In the genomic region with DNA sequence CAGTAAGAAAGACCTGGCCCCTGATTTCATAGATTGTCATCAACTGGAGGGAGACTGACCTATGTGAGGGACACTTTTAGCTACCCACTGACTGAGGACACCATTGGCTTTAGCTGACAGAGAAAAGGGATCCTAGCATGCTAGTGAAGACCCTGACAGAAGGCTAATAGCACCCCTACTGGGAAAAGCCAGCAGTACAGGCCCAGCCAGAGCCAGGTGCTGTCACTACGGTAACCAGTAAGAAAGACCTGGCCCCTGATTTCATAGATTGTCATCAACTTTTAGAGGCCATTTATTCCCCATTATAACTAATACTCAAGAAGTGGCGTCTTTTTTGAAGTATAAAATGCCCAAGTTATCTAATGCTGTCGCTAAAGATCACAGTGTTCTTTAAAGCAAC, we compare ENCODE assay signal across 10 mouse cellular contexts.
DNase-seq lines count a peak whose midpoint lies in the region; ATAC-seq lines count a peak whose summit lies in the region.
"Had no signal": no experiment of that assay in that cellular context is flagged by ENCODE, and none has a peak within 500 bp of the region (broad histone marks: within the 10 kb centered on the region; RNA-seq: fewer than 3 reads in every experiment).

No protein-coding gene starts in this region.

- ATAC-seq in liver, embryonic 11.5 days (replicated peaks; ENCODE audit: low FRiP score) = peak; percentile 65; the same call in 1 of the 2 replicates

- no peak overlapping the region for H3K4me3 ChIP-seq in liver, embryonic 11.5 days (ENCODE audit: low read depth, low read length)

- WGBS in liver, embryonic 11.5 days = 51% methylated on average over 3 of the region's 3 CpGs

- DNase-seq in cerebellum, postnatal 10 days = peak; percentile 57 to 62
- no peak for DNase-seq in cerebellum, postnatal 36 days
- peak; percentile 16 for DNase-seq in left cerebral cortex, postnatal 4 days
- no peak for DNase-seq in left cerebral cortex, postnatal 36 days (ENCODE audit: low spot score in 2 of 2)
- DNase-seq in liver, embryonic 11.5 days (ENCODE audit: low spot score) = no peak
- DNase-seq in splenic B cell, adult 2 months (ENCODE audit: low read depth, low spot score) = peak; percentile 31
- no peak for DNase-seq in left cerebral cortex, postnatal 10 days (ENCODE audit: extremely low spot score in 1 of 2, low spot score in 2 of 2)
- DNase-seq in frontal cortex, postnatal 25 days (ENCODE audit: low spot score in 2 of 2) = no peak
- DNase-seq: cerebellum, adult 11 months; gastrocnemius, postnatal 14 days had no signal

- no peaks in the 10 kb centered on the region for H3K9me3 ChIP-seq in liver, embryonic 11.5 days (ENCODE audit: control insufficient read depth, low read length)

- H3K9ac ChIP-seq in liver, embryonic 11.5 days (ENCODE audit: low read depth, low read length) = no peak overlapping the region

- no peak overlapping the region for H3K4me2 ChIP-seq in liver, embryonic 11.5 days

- H3K27ac ChIP-seq in liver, embryonic 11.5 days (ENCODE audit: low read depth, low read length) = no peak overlapping the region

- no peaks in the 10 kb centered on the region for H3K27me3 ChIP-seq in liver, embryonic 11.5 days (replicated peaks; ENCODE audit: control insufficient read depth, insufficient read depth, low read length)
- no peaks in the 10 kb centered on the region for H3K27me3 ChIP-seq in splenic B cell, adult 2 months (ENCODE audit: control insufficient read depth, insufficient read depth, low read length, poor library complexity, severe bottlenecking)

- no peaks in the 10 kb centered on the region for H3K4me1 ChIP-seq in liver, embryonic 11.5 days (replicated peaks; ENCODE audit: control insufficient read depth, insufficient read depth, low read length)

- H3K36me3 ChIP-seq in liver, embryonic 11.5 days (ENCODE audit: control insufficient read depth, insufficient read depth, low read length) = no peaks in the 10 kb centered on the region
- no peaks in the 10 kb centered on the region for H3K36me3 ChIP-seq in splenic B cell, adult 2 months (ENCODE audit: control insufficient read depth, insufficient read depth, low read length, poor library complexity, severe bottlenecking)

- intact Hi-C loops in left cerebral cortex, postnatal 4 days (cut with DNase I) = no loop called here
- intact Hi-C loops in left cerebral cortex, postnatal 36 days (cut with DNase I) = no loop called here
- intact Hi-C loops in left cerebral cortex, postnatal 10 days (cut with DNase I) = no loop called here

Comparison
In these comparisons a context has a peak if more than half of its experiments do, and no peak if none do; other contexts are left out.
1. DNase-seq: peak in cerebellum, postnatal 10 days (2 of 2), left cerebral cortex, postnatal 4 days (single experiment) and splenic B cell, adult 2 months (single experiment); none in cerebellum, postnatal 36 days (0 of 2), left cerebral cortex, postnatal 36 days (0 of 2), liver, embryonic 11.5 days (single experiment), left cerebral cortex, postnatal 10 days (0 of 2) and frontal cortex, postnatal 25 days (0 of 2).